Mouse (Mus musculus): ENCODE results near the gene Ell3.

GRCm38 (mm10) chr2:121413387-121414042 is 30.6 kb downstream of the Ell3 start, which contains the start of the genes Pdia3 and Catsper2:
- no peak for TF ChIP-seq GATA2 (IDR thresholded peaks at IDR 0.05; ENCODE audit: borderline replicate concordance, low read depth, low read length)
- TF ChIP-seq CTCF (IDR thresholded peaks at IDR 0.05; ENCODE audit: low read depth, low read length) = no peak
- TF ChIP-seq GATA1 (IDR thresholded peaks at IDR 0.05; ENCODE audit: borderline replicate concordance, low read length) = no peak
- TF ChIP-seq POLR2AphosphoS5 (IDR thresholded peaks at IDR 0.05; ENCODE audit: insufficient replicate concordance, low read depth, low read length) = no peak
